Mouse (Mus musculus) kidney, adult 2 months (tissue): ENCODE data around the gene Gnao1. TPM values are rescaled to one million over a fixed set of nuclear protein-coding genes. Genes with fewer than 3 reads are reported as not detected.

Experiments
- DNase-seq: peaks from one replicate; pipeline ENCODE4 v3.0.0; 2021
- H3K27ac ChIP-seq: fragments of 200-500 bp; 2 replicates; pipeline ENCODE4 v1.5.1; 2012; ENCODE audit warnings: low read depth, low read length, control low read depth, inconsistent platforms; ENCODE audit not compliant: insufficient read depth
- H3K27me3 ChIP-seq: fragments of 200-500 bp; replicated peaks from 2 replicates; pipeline ENCODE4 v1.6.1; 2012; ENCODE audit warnings: mild to moderate bottlenecking, moderate library complexity, low read length, inconsistent platforms; ENCODE audit not compliant: control insufficient read depth, insufficient read depth
- H3K36me3 ChIP-seq: fragments of 200-500 bp; 2 replicates; pipeline ENCODE4 v1.6.1; 2012; ENCODE audit warnings: mild to moderate bottlenecking, moderate library complexity, low read length, inconsistent platforms; ENCODE audit not compliant: control insufficient read depth, insufficient read depth
- H3K4me1 ChIP-seq: fragments of 200-500 bp; 2 replicates; pipeline ENCODE4 v1.6.1; 2011; ENCODE audit warnings: low read length; ENCODE audit not compliant: control insufficient read depth, insufficient read depth
- H3K4me3 ChIP-seq: fragments of 200-500 bp; 2 replicates; pipeline ENCODE4 v1.5.1; 2011; ENCODE audit warnings: mild to moderate bottlenecking, low read depth, low read length, control low read depth; ENCODE audit not compliant: insufficient read depth
- CTCF ChIP-seq: fragments of 200-500 bp; conservative IDR thresholded peaks from 2 replicates; pipeline ENCODE4 v1.5.1; 2011; ENCODE audit warnings: low read depth, mild to moderate bottlenecking, control low read depth, low read length, moderate library complexity, mixed read lengths; ENCODE audit not compliant: insufficient read depth, insufficient read length
- POLR2A ChIP-seq: fragments of 200-500 bp; IDR thresholded peaks from one replicate; pipeline ENCODE4 v1.6.1; 2011; ENCODE audit warnings: low read depth, low read length, control low read depth
- whole genome bisulfite sequencing: fragments of 180-500 bp; shearing (Covaris S2); methylation state at CpG from one replicate; pipeline ENCODE4 v1.1.7; 2018; 5-methylcytosine and 5-hydroxymethylcytosine counted together
- polyA plus RNA-seq: library from polyadenylated mRNA; depleted of rRNA; stranded (reverse); fragments of >200 nt; gene quantifications from 2 replicates; pipeline ENCODE4 v1.2.3, GENCODE M21; 2012

The Gnao1 gene
- polyA plus RNA-seq, 1 experiment: 4.6 TPM

DNA sequence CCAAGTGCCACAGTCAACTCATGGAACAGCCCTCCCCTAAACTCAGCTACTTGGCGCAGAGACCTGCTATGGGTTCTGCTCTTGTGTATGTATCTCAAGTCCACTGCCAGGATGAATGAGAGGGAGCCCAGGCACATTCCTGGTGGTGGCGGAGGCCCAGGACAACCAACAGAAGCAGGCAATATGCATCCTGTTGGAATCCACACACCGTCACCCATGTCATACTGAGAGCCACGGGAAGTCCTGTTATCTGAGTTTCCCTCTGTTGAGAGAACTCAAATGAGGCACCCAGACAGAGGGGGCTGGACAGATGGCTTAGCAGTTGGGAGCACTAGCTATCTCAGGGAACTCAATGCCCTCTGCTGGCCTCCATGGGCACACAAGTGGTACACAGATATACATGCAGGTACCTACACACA lies 131.9 kb downstream of the Gnao1 start:
- H3K36me3 ChIP-seq: no peaks in the 10 kb centered on the region
- no peaks in the 10 kb centered on the region for H3K27me3 ChIP-seq
- H3K27ac ChIP-seq: no peak overlapping the region
- H3K4me1 ChIP-seq: no peaks in the 10 kb centered on the region
- 71% methylated on average over 4 of the region's 4 CpGs for WGBS
- DNase-seq: no peak
- TF ChIP-seq POLR2A (no peak), CTCF (no peak)
- H3K4me3 ChIP-seq: no peak overlapping the region

DNA sequence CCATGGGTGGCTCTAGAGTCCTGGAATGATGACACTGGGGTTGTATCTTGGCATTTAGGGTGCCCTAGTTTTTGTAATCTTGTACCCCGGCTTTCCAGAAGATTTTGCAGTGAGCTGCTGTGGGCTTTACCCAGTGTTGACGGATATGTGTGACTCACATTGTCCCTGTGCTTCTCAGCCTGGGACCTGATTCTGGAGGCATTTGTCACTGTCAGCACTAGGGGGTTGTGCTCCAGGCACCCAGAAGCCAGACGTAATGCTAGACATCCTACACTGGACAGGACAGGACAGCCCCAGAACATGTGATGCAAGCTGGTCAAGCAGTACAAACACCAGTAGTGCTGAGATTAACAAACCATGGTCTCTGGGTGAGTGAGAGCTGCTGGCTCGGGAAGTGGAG lies 136.0 kb downstream of the Gnao1 start:
- Histone ChIP-seq H3K27me3 (no peaks in the 10 kb centered on the region), H3K36me3 (no peaks in the 10 kb centered on the region), H3K4me3 (no peak overlapping the region), H3K27ac (no peak overlapping the region), H3K4me1 (no peaks in the 10 kb centered on the region)
- TF ChIP-seq CTCF (no peak), POLR2A (no peak)
- WGBS: 64% methylated on average over 4 of the region's 4 CpGs
- no peak for DNase-seq

DNA sequence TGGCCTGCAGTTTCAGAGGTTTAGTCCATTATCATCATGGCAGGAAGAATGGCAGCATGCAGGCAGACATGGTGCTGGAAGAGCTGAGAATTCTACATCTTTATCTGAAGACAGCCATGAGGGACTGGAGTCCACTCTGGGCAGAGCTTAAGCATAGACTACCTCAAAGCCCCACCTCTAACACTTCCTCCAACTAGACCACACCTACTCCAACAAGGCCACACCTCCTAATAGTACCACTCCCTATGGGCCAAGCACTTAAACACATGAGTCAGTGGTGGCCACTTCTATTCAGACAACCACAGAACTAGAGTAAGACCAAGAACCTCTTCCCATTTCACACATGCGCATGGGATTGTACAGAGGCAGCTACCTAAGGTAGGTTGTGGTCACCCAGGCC lies 136.6 kb downstream of the Gnao1 start:
- H3K4me3 ChIP-seq: no peak overlapping the region
- H3K27me3 ChIP-seq: no peaks in the 10 kb centered on the region
- H3K27ac ChIP-seq: no peak overlapping the region
- no peaks in the 10 kb centered on the region for H3K4me1 ChIP-seq
- DNase-seq: no peak
- H3K36me3 ChIP-seq: no peaks in the 10 kb centered on the region
- TF ChIP-seq CTCF (no peak), POLR2A (no peak)
- WGBS: 100% methylated on average over 1 of the region's 1 CpGs

DNA sequence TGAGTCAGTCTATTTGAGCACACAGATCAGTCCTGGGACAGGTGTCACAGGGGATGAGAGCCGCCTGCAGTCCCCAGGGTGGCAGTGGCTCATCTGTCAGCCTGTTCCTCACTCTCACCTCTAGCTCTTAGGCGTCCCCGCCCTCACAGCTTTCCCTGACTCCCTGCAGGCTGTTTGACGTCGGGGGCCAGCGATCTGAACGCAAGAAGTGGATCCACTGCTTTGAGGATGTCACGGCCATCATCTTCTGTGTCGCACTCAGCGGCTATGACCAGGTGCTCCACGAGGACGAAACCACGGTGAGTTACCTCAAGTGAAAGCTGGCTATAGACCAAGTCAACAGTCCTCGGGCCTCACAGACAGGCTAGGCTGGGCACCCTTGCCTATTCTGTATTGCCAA lies 140.4 kb downstream of the Gnao1 start:
- DNase-seq: no peak
- H3K27me3 ChIP-seq: no peaks in the 10 kb centered on the region
- no peak overlapping the region for H3K4me3 ChIP-seq
- no peak overlapping the region for H3K27ac ChIP-seq
- WGBS: 80% methylated on average over 14 of the region's 14 CpGs
- H3K36me3 ChIP-seq: no peaks in the 10 kb centered on the region
- no peaks in the 10 kb centered on the region for H3K4me1 ChIP-seq
- TF ChIP-seq POLR2A: no peak
- no peak for TF ChIP-seq CTCF

DNA sequence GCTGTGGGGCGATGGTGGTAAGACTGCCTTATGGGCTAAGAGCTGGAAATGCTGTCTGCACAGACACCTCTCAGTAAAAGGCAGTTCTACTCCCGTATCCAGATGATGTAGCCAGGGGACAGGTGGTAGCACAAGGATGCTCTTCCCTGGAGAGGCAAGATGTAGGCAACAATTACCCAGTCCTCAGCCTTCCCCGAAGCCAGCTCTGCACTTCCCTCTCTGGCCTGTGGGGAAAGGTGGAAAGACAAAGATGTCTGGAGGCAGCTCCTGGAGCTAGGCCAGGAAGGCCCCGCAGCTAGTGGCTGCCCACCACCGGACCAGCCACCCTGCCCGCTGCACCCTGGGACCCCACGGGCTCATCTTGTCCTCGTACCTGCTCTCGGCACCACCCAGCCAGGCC lies 142.7 kb downstream of the Gnao1 start:
- no peak for DNase-seq
- Histone ChIP-seq H3K4me1 (no peaks in the 10 kb centered on the region), H3K27ac (no peak overlapping the region), H3K36me3 (no peaks in the 10 kb centered on the region), H3K27me3 (no peaks in the 10 kb centered on the region), H3K4me3 (no peak overlapping the region)
- WGBS: 79% methylated on average over 9 of the region's 9 CpGs
- no peak for TF ChIP-seq POLR2A
- TF ChIP-seq CTCF: no peak

DNA sequence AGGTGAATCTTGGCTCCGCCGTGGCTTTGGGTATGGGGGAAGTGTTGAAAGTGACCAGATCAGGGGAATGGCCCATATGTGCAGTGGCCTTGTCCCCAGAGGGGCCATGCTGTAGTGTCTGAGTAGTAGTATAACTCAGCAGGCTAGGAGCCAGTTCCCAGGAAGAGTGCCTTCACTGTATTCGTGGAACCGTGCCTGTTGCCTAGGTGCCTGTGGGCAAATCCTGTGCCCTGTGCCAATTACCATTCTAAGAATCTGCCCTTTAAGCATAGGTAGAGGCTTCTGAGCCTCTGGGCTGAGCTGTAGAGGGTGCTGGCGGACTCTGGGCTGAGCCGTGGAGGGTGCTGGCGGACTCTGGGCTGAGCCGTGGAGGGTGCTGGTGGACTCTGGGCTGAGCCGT lies 148.6 kb downstream of the Gnao1 start:
- TF ChIP-seq POLR2A: no peak
- 0 out of 2 replicates have a peak, but pooled peaks have one; percentile 19 for TF ChIP-seq CTCF
- peak; percentile 68 for DNase-seq
- 53% methylated on average over 9 of the region's 9 CpGs for WGBS

DNA sequence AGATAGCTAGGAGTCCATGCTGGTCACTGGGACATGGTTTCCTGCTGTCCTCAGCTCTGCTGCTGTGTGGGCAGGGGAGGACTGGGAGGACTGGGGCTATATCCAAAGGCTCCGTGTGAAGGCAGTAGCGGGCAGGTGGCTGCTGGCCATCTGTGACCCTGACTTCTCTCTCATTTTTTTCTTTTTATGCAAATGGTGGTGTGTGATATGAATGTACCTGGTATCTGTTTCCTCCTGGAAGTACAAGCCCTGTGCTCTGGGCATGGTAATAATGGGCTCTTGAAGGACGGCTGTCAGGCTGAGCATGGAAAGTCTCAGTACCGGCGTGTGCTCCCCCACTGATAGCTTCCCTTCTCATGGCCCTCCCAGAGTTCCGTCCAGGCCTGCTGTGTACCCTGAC lies 151.1 kb downstream of the Gnao1 start:
- H3K27me3 ChIP-seq: no peaks in the 10 kb centered on the region
- no peak overlapping the region for H3K27ac ChIP-seq
- no peak for DNase-seq
- no peak overlapping the region for H3K4me3 ChIP-seq
- H3K36me3 ChIP-seq: no peaks in the 10 kb centered on the region
- 78% methylated on average over 6 of the region's 6 CpGs for WGBS
- TF ChIP-seq POLR2A (no peak), CTCF (no peak)
- H3K4me1 ChIP-seq: peaks cover 4% of the 10 kb centered on the region; the same call in 1 of the 2 replicates

More for the DNA sequence above, 148.6 kb downstream of the Gnao1 start:
- no peak overlapping the region for H3K4me3 ChIP-seq
- H3K36me3 ChIP-seq: no peaks in the 10 kb centered on the region
- no peaks in the 10 kb centered on the region for H3K27me3 ChIP-seq
- peaks cover 4% of the 10 kb centered on the region; the same call in 1 of the 2 replicates for H3K4me1 ChIP-seq
- no peak overlapping the region for H3K27ac ChIP-seq
